Mouse (Mus musculus) gonadal fat pad, adult 2 months (tissue): Measurements from ENCODE around the gene Dguok. TPM values are rescaled to one million over a fixed set of nuclear protein-coding genes. Genes with fewer than 3 reads are reported as not detected.

Experiments used
- DNase-seq: peaks from one replicate; pipeline ENCODE4 v3.0.0-alpha.2; 2012; ENCODE audit warnings: low read depth
- polyA plus RNA-seq: library from polyadenylated mRNA; depleted of rRNA; stranded (reverse); fragments of >200 nt; gene quantifications from 2 replicates; pipeline ENCODE4 v1.2.3, GENCODE M21; 2012; rRNA removed

Dguok gene
- polyA plus RNA-seq, 1 experiment, result 80.7 TPM

- no peak for DNase-seq
Measured at GRCm38 (mm10) chr6:83435174-83435573, 71.6 kb downstream of the Dguok start.

GRCm38 (mm10) chr6:83433546-83433945, 73.2 kb downstream of the Dguok start:
- no peak for DNase-seq

- DNase-seq, result no peak
Measured at GRCm38 (mm10) chr6:83432966-83433365, 73.8 kb downstream of the Dguok start.

Other genes starting within 250 kb of the Dguok start
- 37.8 and 49.5 TPM in 2 replicates for gene Mthfd2, start 181.1 kb downstream of the Dguok start, polyA plus RNA-seq
- gene Mob1a, start 181.0 kb downstream of the Dguok start, polyA plus RNA-seq, result 39.3 and 41.2 TPM in 2 replicates
- gene Bola3, start 157.8 kb downstream of the Dguok start, polyA plus RNA-seq, result 20.1 and 20.2 TPM in 2 replicates
- gene Tet3, start 47.9 kb downstream of the Dguok start, polyA plus RNA-seq, result 10.6 and 16.0 TPM in 2 replicates
- gene Actg2, start 29.3 kb upstream of the Dguok start, polyA plus RNA-seq, result 1,397 and 1,448 TPM in 2 replicates
- gene Stambp, start 65.8 kb upstream of the Dguok start, polyA plus RNA-seq, result 22.6 and 22.9 TPM in 2 replicates
- gene Clec4f, start 149.2 kb upstream of the Dguok start, polyA plus RNA-seq, result not detected in 2 replicates
- gene Cd207, start 170.9 kb upstream of the Dguok start, polyA plus RNA-seq, result 0.28 TPM in 1 of 2 replicates, not detected in the other
- gene Vax2, start 204.3 kb upstream of the Dguok start, polyA plus RNA-seq, result not detected in 2 replicates
- 8.9 and 10.4 TPM in 2 replicates for gene Atp6v1b1, start 236.0 kb upstream of the Dguok start, polyA plus RNA-seq